Comparison of ENCODE assay signal across 17 mouse cellular contexts in the genomic region with DNA sequence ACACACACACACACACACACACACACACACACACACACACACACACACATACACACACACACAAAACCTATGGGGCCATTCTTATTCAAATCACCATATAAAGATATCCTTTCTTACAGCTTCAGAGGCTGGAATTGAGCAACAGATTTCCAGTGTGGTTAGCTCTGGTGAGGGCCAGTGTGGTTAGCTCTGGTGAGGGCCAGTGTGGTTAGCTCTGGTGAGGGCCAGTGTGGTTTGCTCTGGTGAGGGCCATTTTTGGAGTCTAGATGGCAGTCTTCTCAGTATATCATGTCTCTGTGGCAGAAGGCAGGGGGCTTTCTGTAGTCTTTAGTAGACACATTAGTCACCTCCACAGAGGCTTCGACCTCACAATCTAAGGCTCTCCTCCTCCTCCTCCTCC.
"Had no signal": no experiment of that assay in that cellular context is flagged by ENCODE, and none has a peak within 500 bp of the region (broad histone marks: within the 10 kb centered on the region; RNA-seq: fewer than 3 reads in every experiment).

No protein-coding gene starts in this region.

- DNase-seq: gastrocnemius, postnatal 14 days; gastrocnemius, postnatal 36 days; heart, adult 2 months; heart, postnatal 10 days; heart, postnatal 4 days; kidney, adult 18-20 months; kidney, adult 8-10 months; kidney, postnatal 10 days; kidney, postnatal 25 days; kidney, postnatal 4 days; layer of hippocampus, postnatal 36 days; left cerebral cortex, postnatal 4 days had no signal

- ATAC-seq: hindbrain, embryonic 16.5 days; inflammation-experienced regulatory T-cells, adult 6 months; intestine, embryonic 15.5 days; intestine, postnatal 0 days; liver, embryonic 12.5 days had no signal
